Mouse (Mus musculus) ovary, postnatal 14 days (tissue): ENCODE data around the gene Cryge.

Source experiments
- DNase-seq: peaks from one replicate; pipeline ENCODE4 v3.0.0; 2022; ENCODE audit warnings: low spot score

The Cryge gene

GRCm38 (mm10) chr1:65012726-65013125, 38.2 kb downstream of the Cryge start:
- DNase-seq = no peak

DNA sequence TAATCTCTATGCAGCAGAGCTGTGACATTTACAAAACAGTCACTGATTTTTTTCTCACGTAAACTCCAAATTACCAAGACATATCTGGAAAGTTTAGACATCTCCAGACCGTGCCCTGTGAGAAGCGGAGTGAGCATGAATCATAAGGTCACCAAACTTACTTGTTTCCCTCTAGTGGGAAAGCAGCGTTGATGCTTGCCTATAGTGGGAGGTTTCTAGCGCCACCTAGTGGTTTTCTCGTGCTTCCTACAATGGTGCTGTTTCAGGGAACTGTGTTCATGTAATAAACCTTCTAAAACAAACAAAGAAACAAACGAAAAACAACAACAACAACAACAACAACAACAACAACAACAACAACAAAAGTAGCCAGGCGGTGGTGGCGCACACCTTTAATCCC, 40.8 kb downstream of the Cryge start:
- peak; percentile 52 for DNase-seq

GRCm38 (mm10) chr1:65005575-65005974, 45.4 kb downstream of the Cryge start:
- DNase-seq = no peak

DNA sequence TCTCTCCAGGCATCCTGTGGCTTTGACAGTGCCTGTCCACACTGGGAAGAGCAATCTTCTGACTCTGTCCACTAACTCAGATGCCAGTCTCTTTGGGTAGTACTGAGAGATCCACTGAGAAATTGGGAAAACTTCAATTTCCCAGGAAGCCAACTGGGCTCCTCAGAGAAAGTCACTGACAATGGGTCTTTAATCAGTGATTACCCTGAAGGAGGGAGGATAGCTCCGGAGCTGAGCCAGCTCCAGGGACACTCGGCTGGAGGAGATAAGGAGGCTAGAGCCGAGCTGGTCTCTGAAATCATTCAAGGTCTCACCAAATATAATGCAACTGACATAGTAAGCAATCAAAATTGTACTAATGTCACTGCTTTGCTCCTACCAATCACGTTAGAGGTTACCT, 46.4 kb downstream of the Cryge start:
- DNase-seq = no peak
